Mouse (Mus musculus) liver, embryonic 15.5 days (tissue): ENCODE measurements around the gene Rcl1. TPM values are rescaled to one million over a fixed set of nuclear protein-coding genes. Genes with fewer than 3 reads are reported as not detected.
A peak's percentile ranks its signal among the peaks of the same experiment; 100 is the strongest.

Experiments used
- ATAC-seq: fragments of 200-750 bp; cut with Nextera tagmentation; 2 replicates; pipeline ENCODE4 v1.8.0; 2017; ENCODE audit warnings: moderate number of reproducible peaks, mild to moderate bottlenecking, moderate library complexity; ENCODE audit not compliant: insufficient read depth
- H3K27ac ChIP-seq: fragments of 300-500 bp; sonication (generic); replicated peaks from 2 replicates; pipeline ENCODE4 v1.5.1; 2015; ENCODE audit warnings: mild to moderate bottlenecking, inconsistent platforms
- H3K27me3 ChIP-seq: fragments of 300-500 bp; sonication (generic); 2 replicates; pipeline ENCODE4 v1.6.1; 2015; ENCODE audit warnings: mild to moderate bottlenecking, inconsistent platforms
- H3K36me3 ChIP-seq: fragments of 300-500 bp; sonication (generic); replicated peaks from 2 replicates; pipeline ENCODE4 v1.6.1; 2015; ENCODE audit warnings: moderate library complexity, mild to moderate bottlenecking, inconsistent platforms
- H3K4me1 ChIP-seq: fragments of 300-500 bp; sonication (generic); replicated peaks from 2 replicates; pipeline ENCODE4 v1.6.1; 2015; ENCODE audit warnings: inconsistent platforms
- H3K4me2 ChIP-seq: fragments of 300-500 bp; sonication (generic); 2 replicates; pipeline ENCODE4 v1.6.1; 2015; ENCODE audit warnings: moderate library complexity, mild to moderate bottlenecking, inconsistent platforms
- H3K4me3 ChIP-seq: fragments of 300-500 bp; sonication (generic); replicated peaks from 2 replicates; pipeline ENCODE4 v1.5.1; 2015; ENCODE audit warnings: mild to moderate bottlenecking, inconsistent platforms
- H3K9ac ChIP-seq: fragments of 300-500 bp; sonication (generic); 2 replicates; pipeline ENCODE4 v1.6.1; 2015; ENCODE audit warnings: moderate library complexity, mild to moderate bottlenecking, inconsistent platforms
- H3K9me3 ChIP-seq: fragments of 300-500 bp; sonication (generic); replicated peaks from 2 replicates; pipeline ENCODE4 v1.6.1; 2016; ENCODE audit warnings: inconsistent platforms
- WGBS: fragments of 180-500 bp; shearing (Covaris S2); methylation state at CpG from one replicate; pipeline ENCODE4 v1.1.7; 2015; ENCODE audit warnings: mixed read lengths; ENCODE audit not compliant: insufficient replicate concordance; 5-methylcytosine and 5-hydroxymethylcytosine counted together
- polyA plus RNA-seq: library from polyadenylated mRNA; unstranded; fragments of >200 nt; fragmentation: Nextera tagmentation; extraction: Ambion mirVana; gene quantifications from 2 replicates; pipeline ENCODE4 v1.2.1, GENCODE M21; 2015

The Rcl1 gene
- polyA plus RNA-seq, result 65.8 and 69.2 TPM in 2 replicates

DNA sequence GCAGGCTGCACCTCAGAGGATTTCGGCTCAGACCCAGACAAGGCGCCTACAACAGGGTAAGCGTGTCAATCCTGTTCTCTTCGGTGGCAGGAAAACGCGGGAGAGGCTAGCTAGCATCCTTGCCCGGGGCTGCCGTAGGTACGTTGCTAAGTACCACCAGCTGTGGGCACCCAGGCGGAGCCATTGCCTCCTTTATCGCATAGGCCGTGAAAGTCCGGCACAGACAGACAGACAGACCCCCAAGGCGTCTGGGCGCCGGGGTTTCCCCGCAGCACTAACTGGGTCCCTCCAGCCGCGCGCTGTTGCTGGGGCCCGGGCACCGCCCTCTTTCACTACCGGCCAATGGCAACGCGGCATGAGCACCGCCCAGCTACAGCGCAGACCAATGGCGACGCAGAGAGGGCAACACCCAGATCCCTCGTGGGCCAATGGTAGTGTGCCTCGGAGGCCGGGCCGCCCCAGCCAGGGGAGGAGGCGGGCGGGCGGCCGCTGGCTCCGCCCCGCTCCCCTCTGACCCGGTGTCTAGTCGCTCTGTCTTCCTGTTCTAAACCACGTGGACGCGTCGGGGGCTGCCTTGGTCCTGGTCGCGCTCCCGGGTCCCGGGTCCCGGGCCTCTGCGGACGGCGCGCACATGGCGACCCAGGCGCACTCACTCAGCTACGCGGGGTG lies at the start of gene Rcl1:
Rcl1 (plus strand) TSS at position 502 of the 669 bp plus-strand sequence.
- Histone ChIP-seq H3K36me3 (peaks cover 9% of the 10 kb centered on the region; the same call in 1 of the 2 replicates), H3K4me3 (peak within 1 kb of the TSS; percentile 73), H3K4me1 (peaks cover 39% of the 10 kb centered on the region), H3K27me3 (no peaks in the 10 kb centered on the region), H3K9me3 (no peaks in the 10 kb centered on the region), H3K4me2 (peak within 1 kb of the TSS; percentile 97), H3K27ac (peak within 1 kb of the TSS; percentile 74), H3K9ac (peak within 1 kb of the TSS; percentile 72)
- under 1% methylated on average over 58 of the region's 58 CpGs for WGBS
- ATAC-seq, result peak; percentile 100

GRCm38 (mm10) chr19:29052786-29053185 lies 48.4 kb upstream of the Rcl1 start:
- no peak overlapping the region for H3K27ac ChIP-seq
- H3K9ac ChIP-seq, result no peak overlapping the region
- H3K9me3 ChIP-seq, result no peaks in the 10 kb centered on the region
- H3K27me3 ChIP-seq, result no peaks in the 10 kb centered on the region
- no peak for ATAC-seq
- no peak overlapping the region for H3K4me2 ChIP-seq
- no peak overlapping the region for H3K4me3 ChIP-seq
- 43% methylated on average over 12 of the region's 12 CpGs for WGBS
- no peaks in the 10 kb centered on the region for H3K36me3 ChIP-seq
- peaks cover 47% of the 10 kb centered on the region for H3K4me1 ChIP-seq

GRCm38 (mm10) chr19:29054594-29054993 lies 46.6 kb upstream of the Rcl1 start:
- Histone ChIP-seq H3K9me3 (no peaks in the 10 kb centered on the region), H3K4me1 (peaks cover 34% of the 10 kb centered on the region), H3K27me3 (no peaks in the 10 kb centered on the region), H3K9ac (no peak overlapping the region), H3K4me2 (no peak overlapping the region), H3K4me3 (no peak overlapping the region), H3K27ac (no peak overlapping the region), H3K36me3 (no peaks in the 10 kb centered on the region)
- ATAC-seq, result no peak
- 59% methylated on average over 6 of the region's 6 CpGs for WGBS

GRCm38 (mm10) chr19:29055469-29055868 lies 45.7 kb upstream of the Rcl1 start:
- Histone ChIP-seq H3K4me1 (peaks cover 26% of the 10 kb centered on the region), H3K36me3 (no peaks in the 10 kb centered on the region), H3K27me3 (no peaks in the 10 kb centered on the region), H3K9ac (no peak overlapping the region), H3K27ac (no peak overlapping the region), H3K4me3 (no peak overlapping the region), H3K9me3 (no peaks in the 10 kb centered on the region), H3K4me2 (no peak overlapping the region)
- 81% methylated on average over 4 of the region's 4 CpGs for WGBS
- ATAC-seq, result no peak

DNA sequence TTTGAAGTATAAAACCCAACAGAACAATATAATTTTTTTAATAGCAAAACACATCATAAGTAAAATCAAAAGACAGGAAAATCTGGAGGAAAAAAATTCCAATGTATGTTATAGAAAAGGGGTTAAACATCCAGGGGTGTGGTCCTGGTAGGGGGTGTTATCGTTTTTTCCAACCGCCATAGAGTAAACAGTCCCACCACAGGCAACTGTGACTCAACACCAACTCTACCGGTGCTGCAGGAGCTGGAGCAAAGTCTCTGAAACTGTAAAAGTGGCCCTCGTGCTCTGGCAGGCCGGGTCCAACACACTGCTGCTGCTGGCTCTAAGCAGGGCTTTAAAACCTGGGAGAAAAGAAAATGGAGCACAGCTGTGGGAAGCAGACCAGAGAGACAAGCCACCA lies 42.4 kb upstream of the Rcl1 start:
- Histone ChIP-seq H3K4me1 (peaks cover 16% of the 10 kb centered on the region), H3K27ac (no peak overlapping the region)
- 48% methylated on average over 5 of the region's 5 CpGs for WGBS

DNA sequence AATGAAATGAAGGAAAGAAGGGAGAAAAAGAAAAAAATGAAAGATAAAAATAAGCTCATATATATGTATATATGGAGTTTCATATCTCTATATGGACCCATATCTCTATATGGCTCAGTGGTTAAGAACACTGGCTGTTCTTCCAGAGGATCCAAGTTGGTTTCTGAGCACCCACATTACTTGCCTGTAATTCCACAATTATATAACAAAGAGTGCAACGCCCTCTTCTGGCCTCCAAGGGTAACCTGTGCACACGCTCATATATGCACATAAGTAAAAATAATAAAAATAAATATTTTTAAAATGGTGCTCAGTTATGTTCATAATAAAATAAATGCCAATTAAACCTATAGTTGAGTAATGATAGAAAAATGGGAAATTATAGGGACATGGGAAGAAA lies 41.5 kb upstream of the Rcl1 start:
- Histone ChIP-seq H3K4me2 (no peak overlapping the region), H3K4me1 (peaks cover 21% of the 10 kb centered on the region), H3K27ac (no peak overlapping the region), H3K9ac (no peak overlapping the region), H3K9me3 (no peaks in the 10 kb centered on the region), H3K36me3 (no peaks in the 10 kb centered on the region), H3K4me3 (no peak overlapping the region), H3K27me3 (no peaks in the 10 kb centered on the region)
- ATAC-seq, result no peak
- 69% methylated on average over 2 of the region's 2 CpGs for WGBS

More for the DNA sequence above, 42.4 kb upstream of the Rcl1 start:
- no peaks in the 10 kb centered on the region for H3K9me3 ChIP-seq
- H3K4me2 ChIP-seq, result no peak overlapping the region
- H3K27me3 ChIP-seq, result no peaks in the 10 kb centered on the region
- H3K9ac ChIP-seq, result no peak overlapping the region
- no peak for ATAC-seq
- H3K36me3 ChIP-seq, result no peaks in the 10 kb centered on the region
- no peak overlapping the region for H3K4me3 ChIP-seq

GRCm38 (mm10) chr19:29060299-29060698 lies 40.9 kb upstream of the Rcl1 start:
- H3K4me3 ChIP-seq, result no peak overlapping the region
- no peak overlapping the region for H3K27ac ChIP-seq
- H3K9ac ChIP-seq, result no peak overlapping the region
- H3K9me3 ChIP-seq, result no peaks in the 10 kb centered on the region
- WGBS, result 70% methylated on average over 6 of the region's 6 CpGs
- H3K36me3 ChIP-seq, result no peaks in the 10 kb centered on the region
- no peak overlapping the region for H3K4me2 ChIP-seq
- no peak for ATAC-seq
- peaks cover 26% of the 10 kb centered on the region for H3K4me1 ChIP-seq
- no peaks in the 10 kb centered on the region for H3K27me3 ChIP-seq

- WGBS, result 75% methylated on average over 5 of the region's 5 CpGs
- Histone ChIP-seq H3K27me3 (no peaks in the 10 kb centered on the region), H3K9me3 (no peaks in the 10 kb centered on the region), H3K9ac (no peak overlapping the region), H3K27ac (peak overlapping the region; percentile 98), H3K4me1 (peaks cover 45% of the 10 kb centered on the region), H3K4me2 (no peak overlapping the region), H3K36me3 (no peaks in the 10 kb centered on the region), H3K4me3 (no peak overlapping the region)
- no peak for ATAC-seq
Observed at GRCm38 (mm10) chr19:29063009-29063408, 38.2 kb upstream of the Rcl1 start.

DNA sequence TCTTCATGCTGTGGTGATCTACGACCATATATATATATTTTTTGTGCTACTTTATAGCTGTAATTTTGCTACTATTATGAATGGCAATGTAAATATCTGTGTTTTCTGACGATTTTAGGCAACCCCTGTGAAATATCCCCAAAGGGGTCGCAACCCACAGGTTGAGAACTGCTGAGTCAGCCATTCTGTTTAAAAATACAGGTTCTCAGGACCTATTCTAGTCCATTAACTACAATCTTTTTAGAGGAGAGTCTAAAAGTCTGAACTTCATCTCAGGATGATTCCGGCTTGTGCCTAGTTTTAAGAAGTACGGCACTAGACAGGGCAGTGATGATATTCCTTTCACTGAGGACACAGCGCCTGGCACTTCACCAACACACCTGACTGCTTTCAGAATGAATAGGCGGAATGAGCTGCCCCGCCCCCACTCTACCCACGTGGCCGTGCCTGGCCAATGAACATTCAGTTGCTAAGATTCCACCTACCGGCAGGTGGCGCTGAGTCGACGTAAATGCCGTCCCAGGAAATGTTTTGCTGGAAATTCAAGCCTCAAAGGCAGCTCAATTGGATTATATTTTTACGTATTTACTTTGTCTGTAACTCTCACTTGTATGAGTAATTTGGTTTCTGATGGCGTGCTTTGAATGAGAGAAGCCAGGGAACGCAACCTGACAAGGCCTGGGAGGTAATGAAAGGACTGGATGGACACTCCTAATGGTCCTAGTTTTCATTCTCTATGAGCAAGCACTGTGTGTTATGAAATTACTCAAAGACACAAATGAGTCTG lies 37.4 kb upstream of the Rcl1 start:
- Histone ChIP-seq H3K4me1 (peaks cover 47% of the 10 kb centered on the region), H3K9me3 (no peaks in the 10 kb centered on the region), H3K4me3 (peak overlapping the region; percentile 42), H3K27me3 (no peaks in the 10 kb centered on the region), H3K27ac (peak overlapping the region; percentile 98), H3K9ac (peak overlapping the region; percentile 62), H3K36me3 (no peaks in the 10 kb centered on the region), H3K4me2 (peak overlapping the region; percentile 67)
- peak; percentile 55 for ATAC-seq
- 8% methylated on average over 18 of the region's 18 CpGs for WGBS

- Histone ChIP-seq H3K9me3 (no peaks in the 10 kb centered on the region), H3K4me3 (peak overlapping the region; percentile 42), H3K27ac (peak overlapping the region; percentile 98), H3K4me2 (peak overlapping the region; percentile 67), H3K4me1 (peaks cover 53% of the 10 kb centered on the region), H3K36me3 (peaks cover 4% of the 10 kb centered on the region; the same call in 1 of the 2 replicates), H3K9ac (peak overlapping the region; percentile 62), H3K27me3 (no peaks in the 10 kb centered on the region)
- 12% methylated on average over 9 of the region's 9 CpGs for WGBS
- peak; percentile 92 for ATAC-seq
Observed at GRCm38 (mm10) chr19:29064451-29065102, 36.6 kb upstream of the Rcl1 start.

DNA sequence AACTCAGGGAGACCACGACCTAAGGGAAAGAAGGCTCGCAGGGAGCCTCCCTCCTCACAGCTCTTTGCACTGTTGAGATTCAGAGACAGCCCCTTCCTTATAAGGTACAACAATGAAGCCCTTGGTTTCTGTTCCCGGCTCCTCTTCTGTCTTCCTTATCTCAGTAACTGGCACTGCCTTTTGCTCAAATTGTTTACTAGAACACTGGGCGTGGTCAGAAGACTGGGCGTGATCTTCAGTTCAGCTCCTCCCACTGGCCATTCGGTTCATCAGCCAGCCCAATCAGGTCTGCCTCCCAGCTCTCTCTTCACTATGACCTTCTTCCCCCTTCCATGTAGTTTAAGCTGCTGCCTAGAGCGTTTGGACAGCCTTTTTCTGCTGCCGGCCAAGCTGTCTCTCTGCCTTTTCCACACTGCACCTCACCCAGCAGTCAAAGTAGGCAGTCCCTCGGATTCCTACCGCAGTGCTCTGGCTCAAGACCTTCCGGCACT lies 34.1 kb upstream of the Rcl1 start:
- ATAC-seq, result peak; percentile 66

More for the DNA sequence above, 34.1 kb upstream of the Rcl1 start:
- peak overlapping the region; percentile 98 for H3K27ac ChIP-seq
- WGBS, result 5% methylated on average over 11 of the region's 11 CpGs
- peak overlapping the region; percentile 83 for H3K9ac ChIP-seq
- peaks cover 70% of the 10 kb centered on the region for H3K4me1 ChIP-seq
- H3K27me3 ChIP-seq, result no peaks in the 10 kb centered on the region
- H3K4me2 ChIP-seq, result peak overlapping the region; percentile 78
- H3K9me3 ChIP-seq, result no peaks in the 10 kb centered on the region
- peaks cover 16% of the 10 kb centered on the region for H3K36me3 ChIP-seq
- H3K4me3 ChIP-seq, result peak overlapping the region; percentile 74
